Mouse (Mus musculus) ES-E14 (cell line): ENCODE measurements around the gene Lypd6b. TPM values are rescaled to one million over a fixed set of nuclear protein-coding genes. Genes with fewer than 3 reads are reported as not detected.

Experiments
- DNase-seq: peaks from one replicate; pipeline ENCODE4 v3.0.0-alpha.2; 2013; ENCODE audit warnings: low read depth, low spot score
- H3K27ac ChIP-seq: 2 replicates; pipeline ENCODE4 v1.5.1; 2012; ENCODE audit warnings: low read depth, mild to moderate bottlenecking, low read length, moderate library complexity, mixed read lengths; ENCODE audit not compliant: poor library complexity, insufficient read depth, severe bottlenecking
- H3K36me3 ChIP-seq: 2 replicates; pipeline ENCODE4 v1.6.1; 2012; ENCODE audit warnings: mild to moderate bottlenecking, low read length, moderate library complexity, mixed read lengths; ENCODE audit not compliant: control insufficient read depth, poor library complexity, insufficient read depth, severe bottlenecking
- H3K4me1 ChIP-seq, 2 experiments: fragments of 150-350 bp in 1 of 2; sonication (generic) in 1 of 2; 2 replicates each; pipeline ENCODE4 v1.6.1; 2012; ENCODE audit warnings: low read length in 2 of 2, mild to moderate bottlenecking in 1 of 2, mixed read lengths in 1 of 2; ENCODE audit not compliant: control insufficient read depth in 2 of 2, insufficient read depth in 2 of 2, poor library complexity in 1 of 2
- H3K4me3 ChIP-seq, 2 experiments: fragments of 150-350 bp in 1 of 2; sonication (generic) in 1 of 2; 2 replicates each; pipeline ENCODE4 v1.5.1; 2012; ENCODE audit warnings: low read length in 2 of 2, low read depth in 1 of 2, mild to moderate bottlenecking in 1 of 2, mixed read lengths in 1 of 2; ENCODE audit not compliant: insufficient read depth in 1 of 2, poor library complexity in 1 of 2, severe bottlenecking in 1 of 2
- H3K9ac ChIP-seq: 2 replicates; pipeline ENCODE4 v1.6.1; 2012; ENCODE audit warnings: low read depth, mild to moderate bottlenecking, low read length, mixed read lengths; ENCODE audit not compliant: poor library complexity, insufficient read depth, severe bottlenecking
- H3K9me3 ChIP-seq: fragments of 150-350 bp; sonication (generic); 2 replicates; pipeline ENCODE4 v1.6.1; 2012; ENCODE audit warnings: low read depth, mild to moderate bottlenecking, low read length; ENCODE audit not compliant: control insufficient read depth, insufficient read depth
- CHD2 ChIP-seq: IDR thresholded peaks from 2 replicates; pipeline ENCODE4 v1.6.1; 2014; ENCODE audit warnings: mild to moderate bottlenecking, low read depth, low read length, inconsistent platforms
- HCFC1 ChIP-seq: IDR thresholded peaks from 2 replicates; pipeline ENCODE4 v1.6.1; 2012; ENCODE audit warnings: low read length, inconsistent platforms, borderline replicate concordance; ENCODE audit not compliant: insufficient read depth
- MAFK ChIP-seq: IDR thresholded peaks from 2 replicates; pipeline ENCODE4 v1.6.1; 2014; ENCODE audit warnings: mild to moderate bottlenecking, low read depth, low read length, inconsistent platforms; ENCODE audit not compliant: insufficient read depth
- ZC3H11A ChIP-seq: IDR thresholded peaks from 2 replicates; pipeline ENCODE4 v1.6.1; 2012; ENCODE audit warnings: low read depth, mild to moderate bottlenecking, inconsistent platforms, low read length, borderline replicate concordance
- ZNF384 ChIP-seq: IDR thresholded peaks from 2 replicates; pipeline ENCODE4 v1.6.1; 2012; ENCODE audit warnings: low read depth, low read length, inconsistent platforms
- in situ Hi-C, 2 experiments: fragments of 600-800 bp; cut with MboI; formaldehyde crosslinking; loops; one replicate each; pipeline ENCODE4 v1.15.1; 2025; ENCODE audit warnings: low sequenced_read_pairs in 2 of 2, inconsistent platforms in 1 of 2; ENCODE audit not compliant: unreplicated experiment in 2 of 2
- total RNA-seq: library from RNA; depleted of rRNA; stranded (reverse); fragments of 300-350 nt; gene quantifications from 2 replicates; pipeline ENCODE4 v1.2.3, GENCODE M21; 2012

Lypd6b gene
- total RNA-seq, 1 experiment = 0.18 TPM

DNA sequence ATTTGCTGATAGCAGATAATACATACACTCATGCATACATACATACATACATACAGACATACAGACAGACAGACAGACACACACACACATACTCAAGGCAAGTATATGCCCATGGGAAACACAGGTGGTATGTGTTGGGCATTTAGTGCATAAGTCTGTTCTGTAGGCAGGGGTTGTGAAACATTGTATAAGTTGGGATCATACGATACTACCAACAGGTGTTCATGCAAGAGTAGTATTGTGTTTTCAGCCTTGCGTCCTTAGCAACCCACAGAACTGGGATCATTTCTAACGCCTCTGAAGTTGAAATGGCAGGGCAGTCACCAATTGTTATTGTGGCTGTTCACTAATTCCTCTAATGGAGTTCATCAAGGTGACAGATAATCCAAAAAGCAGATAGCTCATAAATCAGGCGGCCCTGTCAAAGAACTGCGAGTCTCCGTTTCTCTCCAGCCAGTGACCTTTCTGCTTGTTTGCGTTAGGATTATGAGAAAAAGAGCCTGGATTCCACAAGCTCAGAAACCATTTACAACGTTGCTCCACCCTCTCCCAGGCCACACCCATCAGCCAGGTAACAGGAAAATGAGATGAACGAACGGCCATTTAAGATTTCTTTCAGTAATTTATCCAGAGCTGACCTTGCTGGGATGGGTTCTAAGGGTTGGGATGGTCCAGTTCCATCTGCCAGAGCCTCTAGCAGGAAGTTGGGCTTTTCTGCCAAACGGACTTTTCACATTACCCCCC is 72.9 kb downstream of the Lypd6b start:
- H3K27ac ChIP-seq = no peak overlapping the region

DNA sequence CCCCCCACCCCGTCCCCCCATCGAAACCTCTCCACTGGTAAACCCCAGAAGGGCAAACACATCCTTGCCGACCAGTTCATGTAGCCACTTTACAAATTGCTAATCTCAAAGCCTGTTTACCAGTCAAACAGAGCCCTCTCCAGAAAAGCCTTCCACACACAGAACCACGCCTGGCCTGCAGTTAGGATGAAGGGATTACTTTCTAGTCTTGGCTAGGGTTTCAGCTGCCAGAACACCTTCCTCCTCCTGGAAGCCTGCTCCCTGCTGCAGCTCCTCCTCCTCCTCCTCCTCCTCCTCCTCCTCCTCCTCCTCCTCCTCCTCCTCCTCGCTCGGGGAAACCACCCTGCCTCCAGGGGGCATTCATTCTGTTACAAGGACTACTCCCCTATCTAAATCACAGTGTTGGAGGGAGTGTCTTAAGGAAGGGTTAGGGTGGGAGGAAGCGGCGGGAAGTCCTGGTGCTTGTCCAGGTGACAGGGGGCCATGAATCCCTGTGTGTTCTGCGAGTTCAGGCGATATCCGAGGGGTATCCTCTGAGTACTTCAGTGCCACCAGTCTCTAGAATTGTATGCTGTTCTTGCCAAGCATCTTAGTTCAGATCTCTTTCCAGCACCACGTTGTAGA is 73.6 kb downstream of the Lypd6b start:
- in situ Hi-C loops = no loop called here
- no peak overlapping the region for H3K4me3 ChIP-seq
- H3K9me3 ChIP-seq = no peaks in the 10 kb centered on the region
- TF ChIP-seq ZNF384 (no peak), MAFK (no peak), HCFC1 (no peak), CHD2 (no peak), ZC3H11A (no peak)
- DNase-seq = no peak
- no peak overlapping the region for H3K27ac ChIP-seq
- no peak overlapping the region for H3K9ac ChIP-seq
- H3K4me1 ChIP-seq = 0 out of 4 replicates have a peak, but pooled peaks cover 2 to 6% of the 10 kb centered on the region in 2 experiments
- H3K36me3 ChIP-seq = no peaks in the 10 kb centered on the region

More for the DNA sequence above, 72.9 kb downstream of the Lypd6b start:
- Histone ChIP-seq H3K9me3 (no peaks in the 10 kb centered on the region), H3K4me3 (no peak overlapping the region), H3K9ac (no peak overlapping the region), H3K36me3 (no peaks in the 10 kb centered on the region), H3K4me1 (0 out of 4 replicates have a peak, but pooled peaks cover 2 to 6% of the 10 kb centered on the region in 2 experiments)
- no peak for DNase-seq
- TF ChIP-seq CHD2 (no peak), ZNF384 (no peak), ZC3H11A (no peak), MAFK (no peak), HCFC1 (no peak)
- in situ Hi-C loops = no loop called here

DNA sequence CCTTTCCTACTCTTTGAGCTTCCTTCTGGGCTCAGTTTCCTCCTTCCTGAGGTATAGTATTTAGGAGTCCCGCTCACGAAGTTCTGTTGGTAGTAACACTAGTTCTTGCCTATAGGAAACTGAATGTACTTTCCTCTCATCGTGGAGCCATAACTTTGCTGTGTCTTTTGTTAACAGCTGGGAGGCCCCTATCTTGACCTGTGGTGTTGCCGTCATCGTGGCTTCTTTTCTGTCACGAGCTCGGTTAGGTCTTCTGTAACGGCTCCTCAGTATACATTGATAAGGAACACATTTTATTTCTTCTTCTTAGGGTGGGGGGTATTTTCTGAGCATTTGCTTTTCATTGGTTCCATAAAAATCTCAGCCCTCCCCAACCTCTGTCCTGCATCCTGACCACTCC is 74.2 kb downstream of the Lypd6b start:
- Histone ChIP-seq H3K9ac (no peak overlapping the region), H3K9me3 (no peaks in the 10 kb centered on the region), H3K4me1 (0 out of 4 replicates have a peak, but pooled peaks cover 2 to 6% of the 10 kb centered on the region in 2 experiments), H3K36me3 (no peaks in the 10 kb centered on the region), H3K4me3 (no peak overlapping the region), H3K27ac (no peak overlapping the region)
- in situ Hi-C loops = no loop called here
- DNase-seq = no peak
- TF ChIP-seq HCFC1 (no peak), ZC3H11A (no peak), ZNF384 (no peak), MAFK (no peak), CHD2 (no peak)

DNA sequence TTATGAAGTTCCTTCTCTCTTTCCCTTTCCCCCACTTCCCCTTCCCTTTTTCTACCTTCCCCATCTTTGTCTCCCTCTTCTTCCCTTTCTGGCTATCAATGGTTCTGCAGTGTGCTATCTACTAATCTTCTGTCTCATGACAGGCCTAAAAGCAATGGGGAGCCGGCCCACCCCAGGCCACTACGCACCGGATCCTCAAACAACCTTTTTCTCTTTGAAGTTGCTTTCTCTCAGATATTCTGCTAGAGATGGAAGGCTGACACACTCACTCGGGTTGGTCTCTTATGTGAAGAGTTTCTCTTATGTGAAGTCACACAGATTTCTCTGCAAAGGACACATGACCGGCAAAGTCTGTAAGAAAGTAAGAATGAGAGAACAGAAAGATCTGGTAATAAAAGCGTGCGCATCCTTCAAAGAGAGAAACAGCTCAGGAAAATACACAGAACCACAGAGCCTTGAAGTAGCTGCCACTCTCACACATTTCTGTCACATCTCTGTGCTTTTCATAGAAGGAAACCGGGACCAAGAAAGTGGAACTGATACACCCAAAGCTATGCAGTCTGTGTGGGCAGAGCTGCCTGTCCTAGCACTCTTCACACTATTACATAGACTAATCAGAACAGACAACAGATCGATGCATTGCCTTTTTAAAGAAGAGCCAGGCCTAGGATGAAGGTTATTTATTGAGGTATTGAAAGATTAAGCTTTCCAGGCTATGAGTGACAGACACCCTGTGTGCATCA is 80.8 kb downstream of the Lypd6b start:
- TF ChIP-seq HCFC1 = no peak
- no peak for TF ChIP-seq ZNF384
- no peak for TF ChIP-seq MAFK
- no peak for TF ChIP-seq ZC3H11A
- no peak for TF ChIP-seq CHD2
- H3K36me3 ChIP-seq = no peaks in the 10 kb centered on the region
- no peaks in the 10 kb centered on the region for H3K9me3 ChIP-seq
- H3K4me3 ChIP-seq = no peak overlapping the region
- DNase-seq = no peak
- H3K9ac ChIP-seq = no peak overlapping the region
- in situ Hi-C loops = no loop called here
- H3K4me1 ChIP-seq = no peaks in the 10 kb centered on the region
- no peak overlapping the region for H3K27ac ChIP-seq
